Mouse (Mus musculus): ENCODE measurements around the gene Cbx1. TPM values are rescaled to one million over a fixed set of nuclear protein-coding genes. Genes with fewer than 3 reads are reported as not detected.

Gene Cbx1
- polyA plus RNA-seq, 1 experiment: 43.8 TPM

GRCm38 (mm10) chr11:96761984-96762383 lies 26.9 kb upstream of the Cbx1 start:
- H3K79me2 ChIP-seq (ENCODE audit: control insufficient read depth, insufficient read depth): no peaks in the 10 kb centered on the region
- no peak for TF ChIP-seq MYOD1 (IDR thresholded peaks at IDR 0.05; ENCODE audit: control insufficient read depth, insufficient read length, low read depth)
- H3K27me3 ChIP-seq (ENCODE audit: control insufficient read depth, insufficient read depth, insufficient read length): no peaks in the 10 kb centered on the region
- no peak overlapping the region for H3ac ChIP-seq (ENCODE audit: control insufficient read depth, insufficient read length, low read depth)
- no peaks in the 10 kb centered on the region for H3K79me3 ChIP-seq (ENCODE audit: low read depth)
- H3K4me3 ChIP-seq (ENCODE audit: insufficient read depth, poor library complexity, severe bottlenecking): no peak overlapping the region
- H3K36me3 ChIP-seq (ENCODE audit: control insufficient read depth, insufficient read depth): no peaks in the 10 kb centered on the region

- no peak overlapping the region for H3K4me3 ChIP-seq (ENCODE audit: insufficient read depth, poor library complexity, severe bottlenecking)
- TF ChIP-seq MYOG (IDR thresholded peaks at IDR 0.05; ENCODE audit: control insufficient read depth, extremely low read depth, insufficient read length): no peak
- TF ChIP-seq CEBPB (IDR thresholded peaks at IDR 0.05; ENCODE audit: low read depth): no peak
- no peak for TF ChIP-seq CTCF (IDR thresholded peaks at IDR 0.05; ENCODE audit: control insufficient read depth, insufficient read depth, insufficient read length)
- TF ChIP-seq USF1 (IDR thresholded peaks at IDR 0.05; ENCODE audit: low read depth): no peak
- TF ChIP-seq MAX (IDR thresholded peaks at IDR 0.05): no peak
- no peak for TF ChIP-seq FOSL1 (IDR thresholded peaks at IDR 0.05; ENCODE audit: insufficient read depth, low read length, poor library complexity, severe bottlenecking)
- no peak for TF ChIP-seq MYOD1 (IDR thresholded peaks at IDR 0.05; ENCODE audit: control insufficient read depth, insufficient read length, low read depth)
- no peaks in the 10 kb centered on the region for H3K79me3 ChIP-seq (ENCODE audit: low read depth)
These were observed 26.0 kb upstream of the Cbx1 start for GRCm38 (mm10) chr11:96762742-96763470.

GRCm38 (mm10) chr11:96764511-96765350 lies 24.2 kb upstream of the Cbx1 start:
- TF ChIP-seq CTCF (IDR thresholded peaks at IDR 0.05; ENCODE audit: control insufficient read depth, insufficient read depth, insufficient read length) (no peak), MAX (IDR thresholded peaks at IDR 0.05) (no peak), MYOD1 (IDR thresholded peaks at IDR 0.05; ENCODE audit: control insufficient read depth, insufficient read length, low read depth) (no peak), USF1 (IDR thresholded peaks at IDR 0.05; ENCODE audit: low read depth) (no peak), MYOG (IDR thresholded peaks at IDR 0.05; ENCODE audit: control insufficient read depth, extremely low read depth, insufficient read length) (no peak), FOSL1 (IDR thresholded peaks at IDR 0.05; ENCODE audit: insufficient read depth, low read length, poor library complexity, severe bottlenecking) (no peak), CEBPB (IDR thresholded peaks at IDR 0.05; ENCODE audit: low read depth) (no peak)
- Histone ChIP-seq H3K79me3 (ENCODE audit: low read depth) (no peaks in the 10 kb centered on the region), H3K36me3 (ENCODE audit: control insufficient read depth, insufficient read depth) (peaks cover 19% of the 10 kb centered on the region), H3K79me2 (ENCODE audit: control insufficient read depth, insufficient read depth) (no peaks in the 10 kb centered on the region), H3ac (ENCODE audit: control insufficient read depth, insufficient read length, low read depth) (no peak overlapping the region), H3K27me3 (ENCODE audit: control insufficient read depth, insufficient read depth, insufficient read length) (no peaks in the 10 kb centered on the region), H3K4me3 (ENCODE audit: insufficient read depth, poor library complexity, severe bottlenecking) (no peak overlapping the region)

More at GRCm38 (mm10) chr11:96762742-96763470, 26.0 kb upstream of the Cbx1 start:
- H3K79me2 ChIP-seq (ENCODE audit: control insufficient read depth, insufficient read depth): no peaks in the 10 kb centered on the region
- no peaks in the 10 kb centered on the region for H3K27me3 ChIP-seq (ENCODE audit: control insufficient read depth, insufficient read depth, insufficient read length)
- peaks cover under 1% of the 10 kb centered on the region for H3K36me3 ChIP-seq (ENCODE audit: control insufficient read depth, insufficient read depth)
- H3ac ChIP-seq (ENCODE audit: control insufficient read depth, insufficient read length, low read depth): no peak overlapping the region

- H3K27me3 ChIP-seq (ENCODE audit: control insufficient read depth, insufficient read depth, insufficient read length): no peaks in the 10 kb centered on the region
- H3K79me3 ChIP-seq (ENCODE audit: low read depth): no peaks in the 10 kb centered on the region
- H3K36me3 ChIP-seq (ENCODE audit: control insufficient read depth, insufficient read depth): peaks cover 28% of the 10 kb centered on the region
- H3K79me2 ChIP-seq (ENCODE audit: control insufficient read depth, insufficient read depth): no peaks in the 10 kb centered on the region
- no peak overlapping the region for H3K4me3 ChIP-seq (ENCODE audit: insufficient read depth, poor library complexity, severe bottlenecking)
- H3ac ChIP-seq (ENCODE audit: control insufficient read depth, insufficient read length, low read depth): no peak overlapping the region
- TF ChIP-seq MYOD1 (IDR thresholded peaks at IDR 0.05; ENCODE audit: control insufficient read depth, insufficient read length, low read depth) (no peak), USF1 (IDR thresholded peaks at IDR 0.05; ENCODE audit: low read depth) (no peak), MYOG (IDR thresholded peaks at IDR 0.05; ENCODE audit: control insufficient read depth, extremely low read depth, insufficient read length) (no peak), MAX (IDR thresholded peaks at IDR 0.05) (no peak), FOSL1 (IDR thresholded peaks at IDR 0.05; ENCODE audit: insufficient read depth, low read length, poor library complexity, severe bottlenecking) (no peak), CEBPB (IDR thresholded peaks at IDR 0.05; ENCODE audit: low read depth) (no peak), CTCF (IDR thresholded peaks at IDR 0.05; ENCODE audit: control insufficient read depth, insufficient read depth, insufficient read length) (no peak)
These were observed 23.3 kb upstream of the Cbx1 start for GRCm38 (mm10) chr11:96765645-96766044.

- H3K36me3 ChIP-seq (ENCODE audit: control insufficient read depth, insufficient read depth): peaks cover 37% of the 10 kb centered on the region
- H3K27me3 ChIP-seq (ENCODE audit: control insufficient read depth, insufficient read depth, insufficient read length): no peaks in the 10 kb centered on the region
- H3K79me2 ChIP-seq (ENCODE audit: control insufficient read depth, insufficient read depth): no peaks in the 10 kb centered on the region
- H3K79me3 ChIP-seq (ENCODE audit: low read depth): no peaks in the 10 kb centered on the region
- TF ChIP-seq MYOD1 (IDR thresholded peaks at IDR 0.05; ENCODE audit: control insufficient read depth, insufficient read length, low read depth) (no peak), MYOG (IDR thresholded peaks at IDR 0.05; ENCODE audit: control insufficient read depth, extremely low read depth, insufficient read length) (no peak), MAX (IDR thresholded peaks at IDR 0.05) (no peak), USF1 (IDR thresholded peaks at IDR 0.05; ENCODE audit: low read depth) (no peak), CEBPB (IDR thresholded peaks at IDR 0.05; ENCODE audit: low read depth) (no peak), FOSL1 (IDR thresholded peaks at IDR 0.05; ENCODE audit: insufficient read depth, low read length, poor library complexity, severe bottlenecking) (no peak), CTCF (IDR thresholded peaks at IDR 0.05; ENCODE audit: control insufficient read depth, insufficient read depth, insufficient read length) (no peak)
- no peak overlapping the region for H3ac ChIP-seq (ENCODE audit: control insufficient read depth, insufficient read length, low read depth)
- H3K4me3 ChIP-seq (ENCODE audit: insufficient read depth, poor library complexity, severe bottlenecking): no peak overlapping the region
These were observed 22.4 kb upstream of the Cbx1 start for GRCm38 (mm10) chr11:96766555-96766954.

Data from C2C12 (cell line).